Comparison of ENCODE assay signal across 15 mouse cellular contexts in the genomic region with DNA sequence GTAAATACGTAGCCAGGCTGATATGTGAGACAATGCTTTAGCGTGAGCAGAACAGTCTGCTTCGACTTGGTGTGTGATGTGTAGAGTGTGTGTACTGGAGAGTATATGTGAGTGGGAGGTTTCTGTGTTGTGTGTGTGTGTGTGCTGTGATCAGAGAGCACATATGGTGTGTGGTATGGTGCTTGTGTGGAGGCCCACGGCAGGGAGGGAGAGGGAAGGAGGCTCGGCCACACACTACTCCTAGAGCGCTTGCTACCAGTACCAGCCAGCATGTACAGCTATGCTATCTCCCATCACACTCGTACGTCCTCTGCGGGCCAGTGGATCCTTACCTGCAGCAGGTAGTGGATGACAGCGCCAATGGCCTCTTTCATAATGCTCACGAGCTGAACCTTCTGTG. TPM values are rescaled to one million over a fixed set of nuclear protein-coding genes. Genes with fewer than 3 reads are reported as not detected.
DNase-seq lines count a peak whose midpoint lies in the region; ATAC-seq and TF ChIP-seq lines count a peak whose summit lies in the region.
"Had no signal": no experiment of that assay in that cellular context is flagged by ENCODE, and none has a peak within 500 bp of the region (broad histone marks: within the 10 kb centered on the region; RNA-seq: fewer than 3 reads in every experiment).

No protein-coding gene starts in this region.

- no peak overlapping the region for H3K27ac ChIP-seq in intestine, embryonic 14.5 days (ENCODE audit: low read depth)
- H3K27ac ChIP-seq in intestine, postnatal 0 days (ENCODE audit: low read depth, low read length): no peak overlapping the region
- H3K27ac ChIP-seq in stomach, embryonic 16.5 days (ENCODE audit: low read length): no peak overlapping the region
- H3K27ac ChIP-seq in stomach, postnatal 0 days (replicated peaks): no peak overlapping the region

- no peak for ATAC-seq in intestine, embryonic 14.5 days (replicated peaks; ENCODE audit: low FRiP score, low TSS enrichment, low read depth)
- ATAC-seq in intestine, postnatal 0 days: no peak
- ATAC-seq in stomach, embryonic 16.5 days (ENCODE audit: insufficient read depth, low FRiP score): no peak
- no peak for ATAC-seq in stomach, postnatal 0 days (ENCODE audit: low FRiP score, low TSS enrichment)
- ATAC-seq in inflammation-experienced regulatory T-cells, adult 6 months: no peak

- H3K9me3 ChIP-seq in intestine, embryonic 14.5 days (ENCODE audit: control insufficient read depth, low read length): no peaks in the 10 kb centered on the region
- no peaks in the 10 kb centered on the region for H3K9me3 ChIP-seq in intestine, postnatal 0 days (ENCODE audit: control insufficient read depth)
- H3K9me3 ChIP-seq in stomach, embryonic 16.5 days (replicated peaks; ENCODE audit: control insufficient read depth, low read length): no peaks in the 10 kb centered on the region
- no peaks in the 10 kb centered on the region for H3K9me3 ChIP-seq in stomach, postnatal 0 days (ENCODE audit: control insufficient read depth, low read length)

- H3K27me3 ChIP-seq in intestine, embryonic 14.5 days (replicated peaks; ENCODE audit: control insufficient read depth, insufficient read depth, low read length): no peaks in the 10 kb centered on the region
- no peaks in the 10 kb centered on the region for H3K27me3 ChIP-seq in intestine, postnatal 0 days (replicated peaks; ENCODE audit: control insufficient read depth, insufficient read depth, low read length)
- H3K27me3 ChIP-seq in stomach, embryonic 16.5 days (ENCODE audit: control insufficient read depth, insufficient read depth, low read length): no peaks in the 10 kb centered on the region
- no peaks in the 10 kb centered on the region for H3K27me3 ChIP-seq in stomach, postnatal 0 days (ENCODE audit: control insufficient read depth, insufficient read depth, low read length)

- H3K4me1 ChIP-seq in intestine, embryonic 14.5 days (replicated peaks; ENCODE audit: control insufficient read depth, insufficient read depth, low read length): peaks cover 23% of the 10 kb centered on the region
- H3K4me1 ChIP-seq in intestine, postnatal 0 days (replicated peaks; ENCODE audit: control insufficient read depth, insufficient read depth, low read length): peaks cover 5% of the 10 kb centered on the region; the same call in 1 of the 2 replicates
- H3K4me1 ChIP-seq in stomach, embryonic 16.5 days (ENCODE audit: control insufficient read depth, insufficient read depth, low read length): peaks cover 21% of the 10 kb centered on the region
- H3K4me1 ChIP-seq in stomach, postnatal 0 days (replicated peaks; ENCODE audit: control insufficient read depth, insufficient read depth): peaks cover 7% of the 10 kb centered on the region; the same call in 1 of the 2 replicates

- H3K36me3 ChIP-seq in intestine, embryonic 14.5 days (ENCODE audit: control insufficient read depth, insufficient read depth, low read length): peaks cover 57% of the 10 kb centered on the region
- H3K36me3 ChIP-seq in intestine, postnatal 0 days (ENCODE audit: control insufficient read depth, insufficient read depth): peaks cover 50% of the 10 kb centered on the region
- H3K36me3 ChIP-seq in stomach, embryonic 16.5 days (ENCODE audit: control insufficient read depth, insufficient read depth, low read length): peaks cover 7% of the 10 kb centered on the region; the same call in 1 of the 2 replicates
- peaks cover 13% of the 10 kb centered on the region for H3K36me3 ChIP-seq in stomach, postnatal 0 days (ENCODE audit: control insufficient read depth, insufficient read depth, low read length)

- WGBS in intestine, embryonic 14.5 days: 86% methylated on average over 11 of the region's 11 CpGs
- 81% methylated on average over 11 of the region's 11 CpGs for WGBS in intestine, postnatal 0 days
- 85% methylated on average over 11 of the region's 11 CpGs for WGBS in stomach, embryonic 16.5 days
- 81% methylated on average over 11 of the region's 11 CpGs for WGBS in stomach, postnatal 0 days

- no peak overlapping the region; the same call in 1 of the 2 replicates for H3K9ac ChIP-seq in intestine, embryonic 14.5 days (ENCODE audit: low read length)
- no peak overlapping the region for H3K9ac ChIP-seq in intestine, postnatal 0 days (ENCODE audit: low read depth, low read length)
- H3K9ac ChIP-seq in stomach, embryonic 16.5 days (ENCODE audit: low read length): peak overlapping the region; percentile 26; the same call in 1 of the 2 replicates
- H3K9ac ChIP-seq in stomach, postnatal 0 days (ENCODE audit: low read length): no peak overlapping the region

- no peak overlapping the region for H3K4me3 ChIP-seq in intestine, embryonic 14.5 days (ENCODE audit: low read depth, low read length)
- H3K4me3 ChIP-seq in intestine, postnatal 0 days (ENCODE audit: low read depth, low read length): no peak overlapping the region
- H3K4me3 ChIP-seq in stomach, embryonic 16.5 days (replicated peaks; ENCODE audit: low read length): no peak overlapping the region
- no peak overlapping the region for H3K4me3 ChIP-seq in stomach, postnatal 0 days (ENCODE audit: low read depth, low read length)
- H3K4me3 ChIP-seq: myocyte had no signal

- peak; percentile 44 for DNase-seq in intestine, embryonic 14.5 days (ENCODE audit: low spot score)
- no peak for DNase-seq in stomach, postnatal 0 days (ENCODE audit: low spot score)
- DNase-seq in layer of hippocampus, postnatal 36 days: peak; percentile 48 to 50
- DNase-seq in kidney, adult 11 months: no peak
- no peak for DNase-seq in cerebellum, adult 8-10 months
- DNase-seq: thymus, adult 18-20 months had no signal

- TF ChIP-seq CTCF in intestine, postnatal 0 days (IDR thresholded peaks at IDR 0.05; ENCODE audit: low read depth): no peak
- TF ChIP-seq CTCF in stomach, postnatal 0 days (IDR thresholded peaks at IDR 0.05; ENCODE audit: low read depth): no peak

- no peak for TF ChIP-seq EP300 in stomach, postnatal 0 days (optimal IDR thresholded peaks at IDR 0.05)

- no peak overlapping the region for H3K4me2 ChIP-seq in intestine, embryonic 14.5 days (ENCODE audit: low read length)
- H3K4me2 ChIP-seq in intestine, postnatal 0 days (replicated peaks; ENCODE audit: low read depth): no peak overlapping the region
- H3K4me2 ChIP-seq in stomach, embryonic 16.5 days (ENCODE audit: low read depth, low read length): no peak overlapping the region
- H3K4me2 ChIP-seq in stomach, postnatal 0 days (replicated peaks; ENCODE audit: low read depth): no peak overlapping the region

RNA-seq across cellular contexts. Expression of gene Ncdn, which starts 3.7 kb away (rescaled TPM):
- 29.0 and 29.8 TPM in 2 replicates for polyA plus RNA-seq in intestine, embryonic 14.5 days (2014; fragmentation: Nextera tagmentation; extraction: Ambion mirVana)
- 13.5 and 14.0 TPM in 2 replicates for polyA plus RNA-seq in intestine, postnatal 0 days (2015; fragmentation: Nextera tagmentation; extraction: Ambion mirVana)
- polyA plus RNA-seq in stomach, embryonic 16.5 days (2015; fragmentation: Nextera tagmentation; extraction: Ambion mirVana): 25.4 and 26.1 TPM in 2 replicates
- 13.4 and 14.5 TPM in 2 replicates for polyA plus RNA-seq in stomach, postnatal 0 days (2015; fragmentation: Nextera tagmentation; extraction: Ambion mirVana)
- total RNA-seq in layer of hippocampus, postnatal 36 days (2021): 1,000 to 10,000 TPM; 1,851 to 1,927 TPM
- 10 to 100 TPM in 2 of 3 experiments, 1 to 10 TPM in 1; 9.7 to 12.0 (median 10.1) TPM for polyA plus RNA-seq in inflammation-experienced regulatory T-cells, adult 6 months (2017; shearing (Covaris generic))

RNA-seq across cellular contexts. Expression of gene AU040320, which starts 3.8 kb away (rescaled TPM):
- 27.2 and 28.9 TPM in 2 replicates for polyA plus RNA-seq in intestine, embryonic 14.5 days (2014; fragmentation: Nextera tagmentation; extraction: Ambion mirVana)
- 68.7 and 77.6 TPM in 2 replicates for polyA plus RNA-seq in intestine, postnatal 0 days (2015; fragmentation: Nextera tagmentation; extraction: Ambion mirVana)
- polyA plus RNA-seq in stomach, embryonic 16.5 days (2015; fragmentation: Nextera tagmentation; extraction: Ambion mirVana): 24.1 and 27.8 TPM in 2 replicates
- 18.2 and 20.2 TPM in 2 replicates for polyA plus RNA-seq in stomach, postnatal 0 days (2015; fragmentation: Nextera tagmentation; extraction: Ambion mirVana)
- 10 to 100 TPM; 65.6 to 66.1 TPM for total RNA-seq in layer of hippocampus, postnatal 36 days (2021)
- polyA plus RNA-seq in inflammation-experienced regulatory T-cells, adult 6 months (2017; shearing (Covaris generic)): 10 to 100 TPM; 17.0 to 24.0 (median 20.1) TPM

RNA-seq across cellular contexts. Expression of gene Tfap2e, which starts 13.5 kb away (rescaled TPM):
- polyA plus RNA-seq in intestine, embryonic 14.5 days (2014; fragmentation: Nextera tagmentation; extraction: Ambion mirVana): not detected in 2 replicates
- polyA plus RNA-seq in intestine, postnatal 0 days (2015; fragmentation: Nextera tagmentation; extraction: Ambion mirVana): not detected in 2 replicates
- not detected in 2 replicates for polyA plus RNA-seq in stomach, embryonic 16.5 days (2015; fragmentation: Nextera tagmentation; extraction: Ambion mirVana)
- polyA plus RNA-seq in stomach, postnatal 0 days (2015; fragmentation: Nextera tagmentation; extraction: Ambion mirVana): 0.80 and 1.0 TPM in 2 replicates
- not detected for total RNA-seq in layer of hippocampus, postnatal 36 days (2021)
- polyA plus RNA-seq in inflammation-experienced regulatory T-cells, adult 6 months (2017; shearing (Covaris generic)): not detected
- total RNA-seq: common myeloid progenitor, adult 5-6 weeks; gastrocnemius, adult 18-20 months had no signal
- polyA plus RNA-seq: heart, embryonic 16.5 days; large intestine, adult 2 months; small intestine, adult 2 months had no signal

Comparison
In these comparisons a context has a peak if more than half of its experiments do, and no peak if none do; other contexts are left out.
1. DNase-seq: peak in intestine, embryonic 14.5 days (single experiment) and layer of hippocampus, postnatal 36 days (2 of 2); none in stomach, postnatal 0 days (single experiment), kidney, adult 11 months (single experiment) and cerebellum, adult 8-10 months (single experiment).